Mouse (Mus musculus) lung, postnatal 0 days (tissue): ENCODE measurements around the gene Acbd3.

Experiments
- CTCF ChIP-seq: IDR thresholded peaks from 2 replicates; pipeline ENCODE4 v1.5.1; 2016; ENCODE audit warnings: antibody characterized with exemption, mild to moderate bottlenecking
- EP300 ChIP-seq: IDR thresholded peaks from 2 replicates; pipeline ENCODE4 v1.6.1; 2016; ENCODE audit warnings: antibody characterized with exemption, mild to moderate bottlenecking, control low read depth

GRCm38 (mm10) chr1:180767541-180768333 is 41.9 kb downstream of the Acbd3 start:
- TF ChIP-seq EP300 = no peak
- TF ChIP-seq CTCF = peak; percentile 33
